Mouse (Mus musculus) ovary, postnatal 36 days (tissue): ENCODE data around the gene Pogk.

Source experiments
- DNase-seq: peaks from one replicate; pipeline ENCODE4 v3.0.0; 2022; ENCODE audit warnings: low spot score, mixed read lengths

Pogk gene

GRCm38 (mm10) chr1:166409701-166410220, at the start of gene Pogk:
Pogk (minus strand) TSS chr1:166409863.
- DNase-seq = peak; percentile 79

DNA sequence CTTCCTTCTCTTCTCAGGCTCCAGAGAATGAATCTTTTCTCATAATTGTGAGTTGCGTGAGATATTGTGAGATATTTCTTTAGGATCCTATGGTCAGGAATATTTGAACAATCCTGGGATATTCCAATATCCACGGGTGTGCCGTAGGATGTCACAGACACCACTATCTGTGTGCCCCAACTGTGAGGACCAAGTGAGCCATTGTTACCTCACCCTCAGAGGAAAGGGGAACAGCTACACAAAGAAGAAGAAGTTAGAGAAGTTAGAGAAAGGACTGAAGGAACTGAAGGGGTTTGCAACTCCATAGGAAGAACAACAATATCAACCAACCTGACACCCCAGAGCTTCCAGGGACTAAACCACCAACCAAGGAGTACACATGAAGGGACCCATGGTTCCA, 32.3 kb upstream of the Pogk start:
- DNase-seq = no peak

DNA sequence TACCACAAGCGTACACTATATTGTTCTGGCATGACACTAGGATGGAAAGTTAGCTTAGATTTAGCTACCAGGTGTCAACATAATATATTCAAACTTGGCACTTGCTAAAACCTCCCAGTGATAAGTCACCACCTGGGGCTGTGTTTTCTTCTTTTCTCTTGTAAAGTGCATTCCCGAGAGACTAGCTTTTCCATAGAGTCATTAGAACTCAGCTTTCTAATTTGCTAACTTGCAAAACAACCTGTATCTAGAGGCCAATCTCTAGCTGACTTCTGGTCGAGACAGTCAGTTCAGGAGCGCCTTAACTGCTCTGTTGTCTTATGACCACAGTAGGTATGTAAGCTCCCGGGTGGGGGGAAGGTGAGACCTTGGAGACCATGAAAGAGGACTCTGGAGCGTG, 29.8 kb upstream of the Pogk start:
- no peak for DNase-seq

DNA sequence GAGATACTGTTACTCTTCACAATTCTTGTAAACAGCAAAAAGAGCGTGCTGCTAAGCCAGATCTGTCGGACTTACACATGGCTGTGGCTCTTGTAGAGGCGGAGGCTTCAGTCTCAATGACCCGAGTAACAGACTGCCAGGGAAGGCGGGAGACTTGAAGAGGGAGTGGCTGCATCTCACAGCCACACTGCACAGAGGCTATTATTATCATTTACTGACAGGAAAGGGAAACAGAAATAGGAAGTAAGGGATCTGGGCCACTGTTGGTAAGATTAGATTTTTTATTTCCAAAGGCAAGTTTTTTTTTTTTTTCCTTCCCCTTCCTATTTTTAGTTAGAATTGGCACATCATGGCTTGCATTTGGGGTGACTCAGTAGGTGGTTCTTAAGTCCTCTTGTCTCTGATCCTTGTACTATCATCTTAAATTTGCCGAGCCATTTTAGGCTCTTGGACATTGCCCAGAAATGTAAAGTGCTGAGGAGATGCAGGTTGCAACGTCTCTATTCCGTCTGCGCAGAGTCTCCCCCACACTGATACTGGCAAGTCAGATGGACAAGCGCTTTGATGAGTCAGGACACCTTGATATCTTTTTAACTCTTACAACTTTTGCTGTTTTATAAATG, 20.3 kb upstream of the Pogk start:
- DNase-seq = no peak

GRCm38 (mm10) chr1:166429053-166429452, 19.4 kb upstream of the Pogk start:
- no peak for DNase-seq

DNA sequence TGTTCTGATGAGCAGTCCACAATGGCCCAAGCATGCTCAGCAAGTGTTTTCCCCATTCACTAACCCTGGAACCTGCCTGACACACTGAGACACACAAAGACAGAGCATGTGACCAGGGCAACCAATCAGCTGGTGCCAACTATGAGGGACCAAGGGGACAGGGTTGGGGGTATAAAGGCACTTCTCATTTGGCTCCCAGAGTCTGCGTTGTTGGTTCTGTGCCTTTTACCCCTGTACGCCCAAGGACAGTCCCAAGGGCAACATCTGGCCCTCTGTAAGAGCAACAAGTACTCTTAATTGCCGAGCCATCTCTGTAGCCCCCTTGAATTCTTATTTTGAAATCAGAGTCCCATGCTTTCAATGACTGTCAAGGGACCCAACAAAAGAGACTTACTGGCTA, 2.6 kb upstream of the Pogk start:
- DNase-seq = no peak

GRCm38 (mm10) chr1:166411541-166411940, 1.9 kb upstream of the Pogk start:
- no peak for DNase-seq

- no peak for DNase-seq
Observed at GRCm38 (mm10) chr1:166409177-166409700, 424 bp downstream of the Pogk start.

DNA sequence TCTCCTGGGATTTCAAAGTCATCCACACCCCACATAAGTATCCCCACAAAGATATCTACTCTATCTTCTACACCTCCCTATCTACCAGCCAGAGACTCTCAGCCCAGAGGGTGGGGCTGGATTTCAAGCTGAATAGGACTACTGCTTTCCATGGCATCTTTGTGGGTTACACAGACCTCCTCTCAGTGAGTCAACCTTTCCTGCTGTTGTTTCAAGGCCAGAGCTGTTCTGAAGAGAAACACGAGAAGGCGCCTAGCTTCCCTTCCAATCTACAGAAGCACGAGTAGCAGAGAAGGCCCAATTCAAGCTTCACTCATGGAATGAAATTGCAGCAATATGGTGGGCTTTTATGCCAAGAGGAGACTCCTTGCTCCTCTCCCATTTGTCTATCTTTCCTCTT, 5.8 kb downstream of the Pogk start:
- no peak for DNase-seq

DNA sequence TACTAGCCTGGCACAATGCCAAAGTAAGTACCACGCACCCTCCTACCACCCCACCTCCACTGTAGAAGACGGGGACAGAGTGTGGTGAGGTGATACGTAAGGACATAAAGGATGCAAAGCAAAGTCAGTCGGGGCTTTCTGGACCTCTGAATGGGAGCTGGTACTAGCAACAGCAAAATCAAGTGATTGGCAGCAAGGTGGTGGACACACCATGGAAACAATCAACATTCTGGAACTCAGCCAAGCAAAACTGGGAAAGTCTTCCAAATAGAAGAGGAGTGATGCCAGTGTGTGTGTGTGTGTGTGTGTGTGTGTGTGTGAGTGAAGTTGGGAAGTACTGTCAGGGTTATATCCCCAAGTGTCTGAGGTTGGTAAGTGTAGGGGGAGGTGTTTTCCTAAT, 7.7 kb downstream of the Pogk start:
- DNase-seq = no peak

DNA sequence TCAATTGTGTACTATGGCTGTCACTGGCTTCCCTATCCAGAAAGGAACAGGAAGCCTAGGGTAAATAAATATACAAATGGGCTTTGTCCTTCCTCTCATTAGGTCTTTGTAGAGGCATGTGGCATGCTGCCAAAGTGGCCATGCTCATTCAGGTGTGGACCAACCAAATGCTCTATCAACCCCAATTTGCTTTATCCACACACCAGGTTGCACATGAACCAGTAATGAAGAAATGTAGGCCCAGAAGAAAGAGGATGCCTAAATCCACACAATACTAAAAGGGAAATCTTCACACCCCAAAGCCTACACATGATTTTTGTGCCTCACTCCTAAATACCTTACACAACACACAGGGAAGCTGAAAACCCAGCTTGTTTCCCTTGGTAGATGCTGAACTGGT, 8.2 kb downstream of the Pogk start:
- no peak for DNase-seq

DNA sequence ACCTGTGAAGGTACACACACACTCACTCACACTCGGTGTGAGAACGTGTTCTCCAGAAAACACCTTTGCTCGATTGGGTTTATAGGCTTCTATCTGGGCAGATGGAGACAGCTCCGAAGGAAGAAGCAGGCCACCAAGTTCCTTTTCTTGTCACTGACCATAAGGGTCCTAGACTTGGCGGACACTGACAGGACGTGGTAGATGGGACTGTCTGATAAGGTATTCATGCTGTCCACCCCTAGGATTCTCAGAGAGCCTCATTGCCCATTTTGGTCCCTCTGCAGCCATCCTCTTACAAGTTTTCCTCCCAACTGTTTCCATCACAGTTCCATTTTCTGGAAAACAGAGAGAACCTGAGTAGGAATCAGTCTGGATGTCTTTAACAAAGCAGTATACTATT, 13.3 kb downstream of the Pogk start:
- DNase-seq = no peak

DNA sequence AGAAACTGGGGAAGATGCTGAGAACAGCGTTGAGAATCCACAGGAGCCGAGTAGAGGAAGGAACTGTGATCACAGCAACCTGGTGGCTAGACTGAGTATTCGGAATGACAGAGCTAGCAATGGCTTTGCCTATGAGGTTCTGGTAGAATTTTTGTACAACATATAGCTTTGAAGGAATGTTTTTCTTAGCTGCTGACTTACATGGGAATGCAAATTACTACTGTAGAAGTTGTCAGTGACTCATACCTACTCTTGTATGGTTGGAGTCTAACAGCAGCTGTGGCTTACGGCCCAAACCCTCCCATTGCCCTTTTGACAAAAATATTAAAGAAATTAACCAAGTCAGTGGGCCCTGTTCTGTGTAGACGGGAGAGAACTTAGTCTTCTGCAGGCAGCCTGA, 14.0 kb downstream of the Pogk start:
- no peak for DNase-seq

- DNase-seq = no peak
Observed at GRCm38 (mm10) chr1:166394770-166395169, 14.9 kb downstream of the Pogk start.

- DNase-seq = no peak
Observed at GRCm38 (mm10) chr1:166391671-166392070, 18.0 kb downstream of the Pogk start.

DNA sequence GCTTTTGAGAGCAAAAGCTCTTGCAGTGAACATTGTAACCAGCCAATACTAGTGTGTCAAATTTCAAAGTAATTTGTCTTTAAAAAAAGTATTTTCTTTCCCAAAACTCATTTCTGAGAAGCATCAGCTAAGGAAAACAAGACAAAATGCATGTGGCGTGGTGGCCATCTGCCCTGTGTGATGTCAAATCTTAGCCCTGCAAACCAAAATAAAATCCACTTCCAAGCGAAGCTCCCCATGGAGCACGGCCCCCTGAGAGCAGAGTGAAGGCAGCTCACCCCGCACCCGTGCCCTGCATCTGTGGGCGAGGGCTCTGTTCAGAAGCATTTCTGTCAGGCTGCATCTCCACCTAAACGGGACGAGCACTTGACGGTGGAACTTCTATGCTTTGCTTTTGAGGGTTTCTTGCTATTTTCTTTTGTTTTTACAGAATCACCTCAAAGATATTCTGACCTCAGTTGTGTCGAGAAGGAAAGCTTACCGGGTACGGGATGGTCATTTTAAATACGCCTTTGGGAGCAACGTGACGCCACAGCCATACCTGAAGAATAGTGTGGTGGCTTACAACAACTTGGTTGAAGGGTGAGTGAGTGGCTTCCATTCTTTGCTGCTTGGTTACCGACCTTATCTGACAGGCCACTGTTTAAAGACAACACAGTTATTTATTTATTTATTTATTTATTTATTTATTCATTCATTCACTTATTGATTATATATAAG, 20.1 kb downstream of the Pogk start:
- no peak for DNase-seq

DNA sequence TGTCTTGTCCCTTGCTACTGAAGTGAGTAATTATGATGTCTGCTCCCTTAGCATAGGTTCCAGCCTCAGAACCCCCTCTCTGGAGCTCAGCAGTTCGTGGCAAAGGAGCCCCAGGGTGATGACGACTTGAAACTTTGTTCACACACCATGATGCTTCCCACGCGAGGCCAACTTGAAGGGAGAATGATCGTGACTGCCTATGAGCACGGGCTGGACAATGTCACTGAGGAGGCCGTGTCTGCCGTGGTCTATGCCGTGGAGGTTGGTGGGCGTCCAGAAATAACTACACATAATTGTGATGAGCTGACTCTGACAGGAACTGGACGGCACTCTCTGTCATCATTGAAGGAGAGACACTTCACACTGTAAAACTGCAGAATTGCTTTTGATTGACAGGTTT, 21.2 kb downstream of the Pogk start:
- DNase-seq = no peak

DNA sequence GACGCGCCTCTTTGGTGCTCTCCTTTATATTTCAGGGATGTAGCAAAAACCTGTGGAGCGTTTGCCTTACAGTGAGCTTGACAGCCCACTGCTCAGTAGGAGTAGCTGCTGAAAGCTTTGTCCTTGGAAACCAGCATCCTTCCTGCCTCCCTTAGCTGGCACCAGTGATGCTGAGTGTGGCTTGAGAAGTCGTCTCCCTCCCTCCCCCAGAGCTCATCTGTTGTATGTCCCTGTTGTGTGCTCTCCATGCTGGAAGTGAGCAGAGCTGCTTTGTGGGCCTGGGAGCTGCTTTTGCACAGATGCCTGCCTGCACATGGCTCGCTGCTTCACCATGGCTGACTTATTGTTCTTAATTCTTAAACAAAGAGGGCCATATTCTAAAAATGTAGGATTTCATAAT, 24.2 kb downstream of the Pogk start:
- no peak for DNase-seq

- no peak for DNase-seq
Observed at GRCm38 (mm10) chr1:166384614-166385013, 25.0 kb downstream of the Pogk start.

DNA sequence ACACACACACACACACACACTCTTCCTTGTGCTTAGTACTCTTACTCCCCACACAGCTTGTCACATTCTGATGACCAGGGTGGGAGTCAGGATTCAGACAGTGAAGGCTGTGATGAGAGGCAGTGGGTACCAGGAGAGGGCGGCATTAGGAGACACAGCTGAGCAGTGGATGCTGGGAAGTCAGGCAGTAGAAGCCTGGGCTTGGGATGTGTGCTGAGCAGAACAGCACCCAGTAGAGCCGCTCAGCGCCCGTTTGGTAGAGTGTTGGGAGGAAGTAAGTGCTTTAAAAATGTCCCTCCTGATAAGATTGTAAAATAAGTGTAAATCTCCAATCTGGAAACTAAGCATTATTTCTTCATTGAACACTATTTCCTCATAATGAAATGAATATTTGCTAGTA, 27.0 kb downstream of the Pogk start:
- DNase-seq = no peak

DNA sequence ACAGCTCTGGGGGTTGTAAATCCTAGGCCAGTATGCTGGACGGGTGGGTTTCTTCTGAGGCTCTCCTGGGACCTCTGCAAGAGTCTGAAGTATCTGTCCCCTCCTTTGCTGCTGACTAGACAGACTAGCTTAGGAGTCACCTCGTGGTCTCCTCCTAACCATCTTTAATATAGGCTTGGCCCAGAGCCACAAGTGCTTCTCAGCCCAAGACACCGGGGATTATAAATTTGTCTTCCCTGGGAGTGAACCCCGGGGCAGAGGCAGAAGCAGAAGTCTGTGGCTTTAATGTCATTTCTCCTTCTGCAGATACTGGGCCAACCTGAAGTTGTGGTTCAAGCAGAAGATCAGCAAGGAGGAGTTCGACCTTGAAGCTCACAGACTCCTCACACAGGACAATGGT, 27.8 kb downstream of the Pogk start:
- no peak for DNase-seq

DNA sequence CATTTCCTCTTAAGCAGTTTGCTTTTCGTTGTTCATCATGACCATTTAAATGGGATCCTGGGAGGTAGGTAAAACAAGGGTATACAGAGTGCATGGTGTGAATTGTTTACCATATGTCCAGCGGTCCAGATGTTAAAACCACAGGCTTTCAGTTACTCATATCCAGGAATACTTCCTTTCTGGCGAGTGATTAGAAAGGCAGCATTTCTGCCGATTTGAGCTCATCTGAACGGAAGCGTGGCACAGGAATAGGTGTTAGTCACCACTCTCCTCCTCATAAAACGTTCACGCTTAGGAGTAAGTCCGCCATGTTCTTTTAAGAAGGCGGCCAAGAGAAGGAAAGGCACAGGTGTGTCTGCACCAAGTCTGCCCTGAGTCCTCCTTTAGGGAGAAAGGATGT, 28.3 kb downstream of the Pogk start:
- DNase-seq = no peak

DNA sequence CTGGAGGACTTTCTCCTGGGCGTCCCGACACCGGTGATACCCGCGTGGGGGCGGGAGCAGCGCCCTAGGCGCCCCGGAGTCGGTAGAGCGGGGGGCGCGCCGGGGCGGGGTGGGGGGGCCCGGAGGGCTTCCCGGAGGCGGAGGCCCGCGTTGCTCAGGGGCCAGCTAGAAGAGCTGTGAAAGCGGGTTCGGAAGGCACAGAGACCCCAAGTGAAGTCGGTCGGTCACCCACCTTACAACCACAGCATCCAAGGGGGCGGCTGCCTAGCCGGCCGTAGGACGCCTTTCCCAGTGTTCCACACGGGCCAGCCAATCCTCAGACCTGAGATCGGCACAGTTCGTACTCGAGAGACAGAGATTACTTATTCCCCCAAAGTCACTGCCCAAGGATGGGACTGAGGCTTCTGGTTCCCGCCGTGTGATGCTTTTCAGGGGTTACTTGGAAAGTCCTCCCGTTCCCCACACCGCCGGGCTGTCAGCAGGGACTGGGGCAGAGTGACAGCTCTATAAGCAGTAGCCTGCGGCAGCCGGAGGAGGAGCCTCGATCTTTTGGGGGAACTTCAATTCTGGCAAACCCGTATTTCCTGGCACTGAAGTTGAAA, 29.9 kb downstream of the Pogk start:
- DNase-seq = peak; percentile 55
